ENCODE assay signal across 30 mouse cellular contexts in the genomic region with DNA sequence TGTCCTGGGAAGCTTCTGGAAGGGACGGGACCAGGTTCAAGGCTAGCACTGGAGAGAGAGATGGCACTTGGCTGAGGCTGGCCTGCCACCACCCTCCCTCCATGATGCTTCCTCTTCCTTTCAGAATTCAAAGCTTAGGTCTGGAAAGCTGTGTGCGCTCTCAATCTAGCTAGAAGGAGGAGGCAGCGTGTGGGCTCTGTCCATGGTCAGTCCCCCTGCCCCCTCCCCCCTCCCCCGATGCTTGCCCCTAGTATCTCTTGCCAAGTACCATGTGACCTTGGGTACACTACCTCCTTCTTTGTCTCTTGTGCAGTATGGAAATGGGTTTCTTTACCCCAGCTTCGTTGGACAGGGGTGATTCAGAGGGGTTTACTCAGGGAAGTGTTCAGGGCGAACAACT. TPM values are rescaled to one million over a fixed set of nuclear protein-coding genes. Genes with fewer than 3 reads are reported as not detected.
DNase-seq lines count a peak whose midpoint lies in the region; ATAC-seq and TF ChIP-seq lines count a peak whose summit lies in the region.
"Had no signal": no experiment of that assay in that cellular context is flagged by ENCODE, and none has a peak within 500 bp of the region (broad histone marks: within the 10 kb centered on the region; RNA-seq: fewer than 3 reads in every experiment).

No protein-coding gene starts in this region.

- peak overlapping the region; percentile 55 for H3K4me3 ChIP-seq in erythroblast, embryonic 14.5 days (replicated peaks)
- H3K4me3 ChIP-seq in liver, adult 2 months (ENCODE audit: insufficient read depth, low read depth, low read length), result peak overlapping the region; percentile 90
- peak overlapping the region; percentile 47 to 61 for H3K4me3 ChIP-seq in liver, embryonic 14.5 days (ENCODE audit: insufficient read depth in 1 of 2, low read depth in 2 of 2, low read length in 2 of 2)
- H3K4me3 ChIP-seq in forebrain, embryonic 13.5 days, result no peak overlapping the region
- H3K4me3 ChIP-seq: embryonic facial prominence, embryonic 15.5 days; forebrain, embryonic 12.5 days; heart, embryonic 15.5 days; hindbrain, embryonic 15.5 days had no signal

- H3K4me1 ChIP-seq in erythroblast, embryonic 14.5 days (ENCODE audit: control insufficient read depth), result peaks cover 16% of the 10 kb centered on the region
- H3K4me1 ChIP-seq in liver, adult 2 months (ENCODE audit: control insufficient read depth, insufficient read depth, low read length), result peaks cover 27% of the 10 kb centered on the region
- H3K4me1 ChIP-seq in liver, embryonic 14.5 days (replicated peaks; ENCODE audit: control insufficient read depth in 2 of 2, insufficient read depth in 2 of 2, low read length in 1 of 2), result peaks cover 5 to 18% of the 10 kb centered on the region in 2 experiments; a peak in 2 of 4 replicates
- H3K4me1 ChIP-seq in forebrain, embryonic 13.5 days, result 0 out of 2 replicates have a peak, but pooled peaks cover 3% of the 10 kb centered on the region
- H3K4me1 ChIP-seq: embryonic facial prominence, embryonic 15.5 days; forebrain, embryonic 12.5 days; heart, embryonic 15.5 days had no signal

- H3K79me2 ChIP-seq in liver, adult 2 months (ENCODE audit: control insufficient read depth, insufficient read depth, low read length), result peaks cover 28% of the 10 kb centered on the region; the same call in 1 of the 2 replicates

- H3K9me3 ChIP-seq in erythroblast, embryonic 14.5 days (ENCODE audit: control insufficient read depth, low read length), result no peaks in the 10 kb centered on the region
- no peaks in the 10 kb centered on the region for H3K9me3 ChIP-seq in liver, embryonic 14.5 days (ENCODE audit: control insufficient read depth, low read length)
- no peaks in the 10 kb centered on the region for H3K9me3 ChIP-seq in forebrain, embryonic 13.5 days (replicated peaks)
- H3K9me3 ChIP-seq: embryonic facial prominence, embryonic 15.5 days; forebrain, embryonic 12.5 days; heart, embryonic 15.5 days; hindbrain, embryonic 15.5 days had no signal

- WGBS in liver, adult 2 months, result 25% methylated on average over 6 of the region's 6 CpGs
- 46% methylated on average over 6 of the region's 6 CpGs for WGBS in liver, embryonic 14.5 days (ENCODE audit: insufficient replicate concordance)
- 68% methylated on average over 5 of the region's 6 CpGs for WGBS in forebrain, embryonic 13.5 days

- peaks cover 2% of the 10 kb centered on the region; the same call in 1 of the 2 replicates for H3K36me3 ChIP-seq in erythroblast, embryonic 14.5 days (ENCODE audit: control insufficient read depth)
- H3K36me3 ChIP-seq in liver, adult 2 months (ENCODE audit: control insufficient read depth, insufficient read depth, low read length), result peaks cover 24% of the 10 kb centered on the region
- H3K36me3 ChIP-seq in liver, embryonic 14.5 days (replicated peaks; ENCODE audit: control insufficient read depth, insufficient read depth, low read depth), result no peaks in the 10 kb centered on the region; the same call in 1 of the 2 replicates
- no peaks in the 10 kb centered on the region for H3K36me3 ChIP-seq in forebrain, embryonic 13.5 days (ENCODE audit: poor library complexity, severe bottlenecking)
- H3K36me3 ChIP-seq: embryonic facial prominence, embryonic 15.5 days; forebrain, embryonic 12.5 days; heart, embryonic 15.5 days; hindbrain, embryonic 15.5 days had no signal

- peak overlapping the region; percentile 47 for H3K4me2 ChIP-seq in liver, embryonic 14.5 days (ENCODE audit: low read depth)
- no peak overlapping the region for H3K4me2 ChIP-seq in forebrain, embryonic 13.5 days
- H3K4me2 ChIP-seq: embryonic facial prominence, embryonic 15.5 days; forebrain, embryonic 12.5 days; heart, embryonic 15.5 days; hindbrain, embryonic 15.5 days had no signal

- H3K9ac ChIP-seq in liver, adult 2 months (ENCODE audit: low read depth, low read length), result peak overlapping the region; percentile 94
- no peak overlapping the region for H3K9ac ChIP-seq in liver, embryonic 14.5 days (replicated peaks)
- no peak overlapping the region for H3K9ac ChIP-seq in forebrain, embryonic 13.5 days
- H3K9ac ChIP-seq: embryonic facial prominence, embryonic 15.5 days; forebrain, embryonic 12.5 days; heart, embryonic 15.5 days; hindbrain, embryonic 15.5 days had no signal

- peak; percentile 80 for DNase-seq in liver, adult 2 months (ENCODE audit: extremely low read depth, low read depth, low spot score)
- no peak for DNase-seq in liver
- DNase-seq in liver, embryonic 14.5 days (ENCODE audit: low read depth in 3 of 3, low spot score in 3 of 3), result no peak
- no peak for DNase-seq in cerebellum, postnatal 36 days
- no peak for DNase-seq in ovary, postnatal 10 days (ENCODE audit: low spot score)
- DNase-seq: adrenal gland, postnatal 14 days; cerebellum, adult 9-10 months; gastrocnemius, postnatal 36 days; layer of hippocampus, adult 9-11 months; lung, postnatal 4 days; midbrain, embryonic 14.5 days; right cerebral cortex, postnatal 14 days; spleen, adult 18-20 months had no signal

- no peak for TF ChIP-seq EP300 in liver, embryonic 14.5 days (IDR thresholded peaks at IDR 0.05; ENCODE audit: low read depth)

- H3K27ac ChIP-seq in liver, adult 2 months (replicated peaks; ENCODE audit: insufficient read depth, low read depth, low read length), result peak overlapping the region; percentile 97
- H3K27ac ChIP-seq in liver, embryonic 14.5 days, result no peak overlapping the region
- no peak overlapping the region for H3K27ac ChIP-seq in forebrain, embryonic 13.5 days
- H3K27ac ChIP-seq: embryonic facial prominence, embryonic 15.5 days; forebrain, embryonic 12.5 days; heart, embryonic 15.5 days; hindbrain, embryonic 15.5 days had no signal

- no peak for TF ChIP-seq CTCF in liver, adult 2 months (IDR thresholded peaks at IDR 0.05; ENCODE audit: low read depth, low read length)
- TF ChIP-seq CTCF in liver, embryonic 14.5 days (IDR thresholded peaks at IDR 0.05; ENCODE audit: low read depth), result no peak

- TF ChIP-seq POLR2A in liver, adult 2 months (IDR thresholded peaks at IDR 0.05; ENCODE audit: extremely low read depth, insufficient read depth, low read length), result no peak

- H3K27me3 ChIP-seq in erythroblast, embryonic 14.5 days (ENCODE audit: control insufficient read depth), result no peaks in the 10 kb centered on the region
- no peaks in the 10 kb centered on the region for H3K27me3 ChIP-seq in liver, adult 2 months (ENCODE audit: control insufficient read depth, insufficient read depth, low read length)
- no peaks in the 10 kb centered on the region for H3K27me3 ChIP-seq in liver, embryonic 14.5 days (ENCODE audit: control insufficient read depth, insufficient read depth, low read length)
- H3K27me3 ChIP-seq in forebrain, embryonic 13.5 days, result no peaks in the 10 kb centered on the region
- H3K27me3 ChIP-seq: embryonic facial prominence, embryonic 15.5 days; hindbrain, embryonic 15.5 days had no signal

- ATAC-seq in erythroblast, adult 5-6 weeks (replicated peaks; ENCODE audit: low FRiP score, poor library complexity, severe bottlenecking), result no peak
- no peak for ATAC-seq in liver, embryonic 14.5 days (ENCODE audit: insufficient read depth)
- ATAC-seq in forebrain, embryonic 13.5 days, result no peak

RNA-seq across cellular contexts. Expression of a gene that starts 42.2 kb away (rescaled TPM):
- 0.01 and 0.06 TPM in 2 replicates for polyA plus RNA-seq in erythroblast, embryonic 14.5 days (2012)
- total RNA-seq in erythroblast, adult 5-6 weeks (2015; ENCODE audit: low replicate concordance), result not detected in 2 replicates
- total RNA-seq in erythroblast, adult 5-6 weeks (2017; ENCODE audit: low replicate concordance), result 0.26 and 0.42 TPM in 2 replicates
- total RNA-seq in liver, adult 2 months (2014; rRNA removed), result 164 and 213 TPM in 2 replicates
- 260 and 313 TPM in 2 replicates for polyA plus RNA-seq in liver, adult 2 months (2012; rRNA removed)
- polyA plus RNA-seq in liver, embryonic 14.5 days (2012; rRNA removed), result 22.9 and 23.2 TPM in 2 replicates
- polyA plus RNA-seq in liver, embryonic 14.5 days (2014; fragmentation: Nextera tagmentation; extraction: Ambion mirVana), result 10.6 and 11.6 TPM in 2 replicates
- not detected in 2 replicates for polyA plus RNA-seq in forebrain, embryonic 13.5 days (2015; fragmentation: Nextera tagmentation; extraction: Ambion mirVana)
- total RNA-seq: gastrocnemius, postnatal 36 days; left cerebral cortex, adult 18-20 months; left cerebral cortex, postnatal 25 days had no signal
- polyA plus RNA-seq: embryonic facial prominence, embryonic 15.5 days; forebrain, embryonic 12.5 days; heart, embryonic 15.5 days; lung, embryonic 16.5 days; midbrain, embryonic 14.5 days; neural tube, embryonic 11.5 days had no signal

RNA-seq across cellular contexts. Expression of a gene that starts 53.3 kb away (rescaled TPM):
- 1.2 TPM in 2 replicates for polyA plus RNA-seq in erythroblast, embryonic 14.5 days (2012)
- 6.5 and 10.0 TPM in 2 replicates for total RNA-seq in erythroblast, adult 5-6 weeks (2015; ENCODE audit: low replicate concordance)
- 5.5 and 8.8 TPM in 2 replicates for total RNA-seq in erythroblast, adult 5-6 weeks (2017; ENCODE audit: low replicate concordance)
- 9.3 and 9.7 TPM in 2 replicates for total RNA-seq in liver, adult 2 months (2014; rRNA removed)
- 8.1 and 12.4 TPM in 2 replicates for polyA plus RNA-seq in liver, adult 2 months (2012; rRNA removed)
- polyA plus RNA-seq in liver, embryonic 14.5 days (2012; rRNA removed), result 3.4 and 5.3 TPM in 2 replicates
- polyA plus RNA-seq in liver, embryonic 14.5 days (2014; fragmentation: Nextera tagmentation; extraction: Ambion mirVana), result 10.0 and 11.5 TPM in 2 replicates
- polyA plus RNA-seq in forebrain, embryonic 13.5 days (2015; fragmentation: Nextera tagmentation; extraction: Ambion mirVana), result 39.3 and 44.9 TPM in 2 replicates

RNA-seq across cellular contexts. Expression of a gene that starts 56.7 kb away (rescaled TPM):
- polyA plus RNA-seq in erythroblast, embryonic 14.5 days (2012), result not detected in 2 replicates
- not detected in 2 replicates for total RNA-seq in erythroblast, adult 5-6 weeks (2015; ENCODE audit: low replicate concordance)
- total RNA-seq in erythroblast, adult 5-6 weeks (2017; ENCODE audit: low replicate concordance), result not detected in 2 replicates
- total RNA-seq in liver, adult 2 months (2014; rRNA removed), result not detected in 2 replicates
- polyA plus RNA-seq in liver, adult 2 months (2012; rRNA removed), result not detected in 2 replicates
- not detected in 2 replicates for polyA plus RNA-seq in liver, embryonic 14.5 days (2012; rRNA removed)
- polyA plus RNA-seq in liver, embryonic 14.5 days (2014; fragmentation: Nextera tagmentation; extraction: Ambion mirVana), result not detected in 2 replicates
- 0.16 TPM in 1 of 2 replicates, not detected in the other for polyA plus RNA-seq in forebrain, embryonic 13.5 days (2015; fragmentation: Nextera tagmentation; extraction: Ambion mirVana)
- total RNA-seq: adrenal gland, postnatal 14 days; common myeloid progenitor, adult 5-6 weeks; gastrocnemius, adult 18-20 months; gastrocnemius, postnatal 36 days; hematopoietic stem cell, adult 5-6 weeks; left cerebral cortex, adult 18-20 months; left cerebral cortex, postnatal 25 days; megakaryocyte-erythroid progenitor cell, adult 5-6 weeks had no signal
- polyA plus RNA-seq: brain, embryonic 14.5 days; forebrain, embryonic 12.5 days; heart, embryonic 15.5 days; lung, embryonic 16.5 days; midbrain, embryonic 14.5 days; urinary bladder, adult 2 months had no signal

Comparison
In these comparisons a context has a peak if more than half of its experiments do, and no peak if none do; other contexts are left out.
1. RNA of a gene that starts 42.2 kb away (polyA plus RNA-seq): 260 to 313 TPM in liver, adult 2 months and 10.6 to 23.2 TPM in liver, embryonic 14.5 days; 0.01 to 0.06 TPM in erythroblast, embryonic 14.5 days and not detected in forebrain, embryonic 13.5 days; every median in the first group is over 10 times any median in the second.